Mouse (Mus musculus): ENCODE measurements at regions not wholly inside any gene's neighbourhood (a gene's known extent, or its start where the extent isn't known, plus 50 kb on each side); places are given as distances from the start of the nearest gene placed in this dataset.

DNA sequence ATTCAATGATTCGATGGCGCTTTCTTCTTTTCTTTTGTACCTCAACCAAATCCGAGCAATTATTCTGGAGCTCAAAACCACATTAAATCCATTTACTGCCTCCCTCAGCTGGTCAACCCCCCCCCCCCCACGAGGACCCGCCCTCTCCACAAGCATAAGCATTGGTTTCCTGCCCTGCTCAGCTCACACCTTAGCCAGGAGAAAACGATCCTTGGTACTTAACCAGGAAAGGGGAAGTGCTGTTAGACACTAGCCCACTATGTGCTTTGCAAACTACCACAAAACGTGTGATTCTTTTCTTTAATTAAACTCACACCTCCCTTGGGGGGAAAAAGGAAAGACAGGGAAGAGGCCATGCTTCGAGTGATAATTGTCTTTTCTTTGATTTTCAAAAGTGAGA is 169.8 kb downstream of the Arrdc4 start:
- no peak for DNase-seq (ENCODE audit: low spot score)

DNA sequence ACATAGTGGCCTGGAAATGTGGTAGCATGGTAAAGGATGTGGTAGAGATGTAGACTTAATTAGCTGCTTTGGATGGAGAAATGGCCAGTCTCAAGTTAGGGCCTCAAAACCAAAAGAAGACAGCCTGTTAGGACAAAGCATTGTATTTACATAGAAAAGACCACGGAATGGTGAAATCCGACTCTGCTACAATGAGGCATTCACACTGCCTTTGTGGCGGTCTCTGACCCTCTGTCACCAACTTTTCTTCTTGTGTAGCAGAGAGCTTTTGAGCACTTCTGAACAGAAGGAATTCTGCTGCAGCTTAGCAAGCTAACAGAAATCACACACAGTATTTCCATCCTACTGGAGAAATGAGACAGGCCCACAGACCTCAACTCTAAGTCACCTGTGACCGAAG is 177.7 kb downstream of the Arrdc4 start:
- no peak for DNase-seq (ENCODE audit: low spot score)

DNA sequence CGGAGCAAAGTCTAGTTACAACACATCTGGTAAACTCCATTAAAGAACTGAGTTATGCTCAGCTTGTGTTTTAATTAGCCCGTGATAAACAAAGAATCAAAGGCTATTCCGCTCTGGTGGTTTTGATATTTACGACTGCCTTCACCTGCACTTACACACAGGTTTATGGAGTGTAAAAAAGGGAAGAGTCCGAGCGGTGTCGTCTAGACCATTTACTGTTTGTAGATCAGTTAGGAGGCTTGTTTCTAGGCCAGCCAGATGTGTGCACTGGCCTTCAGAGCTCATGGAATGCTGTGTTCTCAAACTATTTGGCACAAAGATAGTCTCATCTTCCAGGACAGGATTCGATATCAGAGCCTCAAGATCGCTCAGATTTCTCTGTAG is 180.9 kb downstream of the Arrdc4 start:
- no peak for DNase-seq (ENCODE audit: low spot score)

DNA sequence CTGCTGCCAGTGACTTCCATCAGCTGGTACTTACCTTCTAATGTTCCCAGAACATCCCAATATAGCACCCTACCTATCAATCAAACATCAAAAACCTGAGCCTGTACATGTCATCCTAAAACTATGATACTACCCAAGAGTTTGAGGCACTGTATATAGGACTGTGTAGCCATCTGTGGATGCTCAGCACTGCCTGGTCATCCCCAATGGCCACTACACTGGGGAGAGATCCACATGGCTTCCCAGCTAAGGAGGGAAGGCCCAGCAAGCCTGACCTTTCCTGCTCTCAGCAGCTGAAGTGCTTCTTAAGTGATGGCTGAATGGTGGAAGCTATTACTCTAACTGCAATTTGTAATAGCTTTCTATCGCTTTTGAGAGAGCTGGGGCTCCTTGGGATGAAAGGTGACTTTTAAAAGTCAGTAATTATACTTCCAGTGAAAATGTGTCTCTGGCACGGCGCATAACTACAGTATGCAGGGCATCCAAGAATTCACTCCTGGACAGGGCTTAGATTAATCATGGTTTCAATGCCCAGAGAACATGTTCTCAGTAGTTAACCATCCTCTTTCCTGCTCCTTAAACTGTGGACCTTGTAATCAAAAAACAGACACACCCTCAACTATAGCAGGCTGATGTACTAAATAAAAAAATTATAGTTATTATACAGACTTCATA is 181.5 kb downstream of the Arrdc4 start:
- DNase-seq (ENCODE audit: low spot score): no peak

DNA sequence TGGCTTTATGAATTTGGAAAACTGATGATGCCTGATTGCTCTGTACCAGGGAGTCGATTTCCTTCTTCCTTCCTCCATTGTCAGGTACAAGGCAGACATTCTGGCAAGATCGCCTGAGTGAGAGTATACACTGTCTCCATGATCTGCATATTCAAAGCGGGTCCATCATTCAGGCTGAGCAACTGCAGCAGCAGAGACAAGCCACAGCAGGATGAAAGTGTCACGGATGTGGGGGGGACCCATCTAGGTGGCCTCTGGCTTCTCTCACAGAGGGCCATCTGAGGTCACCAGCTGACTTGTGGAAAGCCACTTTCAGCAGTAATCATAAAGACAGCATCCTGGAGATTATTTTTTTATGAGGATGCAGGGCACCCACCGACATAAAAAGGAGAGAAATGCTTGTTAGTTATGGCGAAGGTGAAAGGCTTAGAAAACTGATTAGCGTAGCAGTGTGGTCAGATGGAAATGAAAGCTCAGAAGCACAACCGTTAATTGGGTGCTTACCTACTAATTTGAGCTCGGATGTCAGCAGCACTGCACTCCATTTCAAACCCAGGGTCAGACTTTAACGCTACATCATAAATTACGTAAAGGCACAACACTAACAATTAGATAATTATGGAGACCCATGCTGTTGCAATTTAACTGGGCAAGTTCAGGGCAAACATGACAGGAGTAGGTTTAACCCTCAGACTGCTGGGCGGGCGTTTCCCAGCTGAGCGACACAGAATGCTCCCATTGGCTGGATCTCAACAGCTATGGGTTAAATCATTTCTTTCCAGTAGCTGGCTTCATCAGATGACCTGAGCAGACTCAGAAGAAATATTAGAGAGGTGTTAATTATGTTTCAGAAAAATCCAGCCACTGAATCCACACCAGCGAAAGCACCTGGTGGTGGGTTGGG is 189.3 kb downstream of the Arrdc4 start:
- DNase-seq (ENCODE audit: low spot score): no peak

DNA sequence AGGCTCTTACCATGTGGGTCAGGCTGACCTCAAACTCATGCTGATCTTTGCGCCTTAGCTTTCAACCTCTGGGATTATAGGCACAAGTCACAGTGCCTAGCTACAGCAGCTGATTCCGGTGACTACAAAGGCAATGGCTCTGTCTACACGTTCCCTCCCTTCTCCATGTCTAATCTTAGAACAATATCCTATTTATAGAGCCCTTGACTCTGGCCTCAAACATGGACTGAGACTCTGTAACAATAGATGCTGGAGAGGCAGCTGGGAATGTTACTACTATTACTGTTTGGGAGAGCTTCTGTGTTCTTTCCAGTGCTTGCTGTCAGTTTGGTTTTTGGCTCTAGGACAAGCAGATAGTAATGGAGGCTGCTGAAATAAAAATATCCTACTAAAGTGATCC is 198.7 kb downstream of the Arrdc4 start:
- DNase-seq (ENCODE audit: low spot score): no peak

DNA sequence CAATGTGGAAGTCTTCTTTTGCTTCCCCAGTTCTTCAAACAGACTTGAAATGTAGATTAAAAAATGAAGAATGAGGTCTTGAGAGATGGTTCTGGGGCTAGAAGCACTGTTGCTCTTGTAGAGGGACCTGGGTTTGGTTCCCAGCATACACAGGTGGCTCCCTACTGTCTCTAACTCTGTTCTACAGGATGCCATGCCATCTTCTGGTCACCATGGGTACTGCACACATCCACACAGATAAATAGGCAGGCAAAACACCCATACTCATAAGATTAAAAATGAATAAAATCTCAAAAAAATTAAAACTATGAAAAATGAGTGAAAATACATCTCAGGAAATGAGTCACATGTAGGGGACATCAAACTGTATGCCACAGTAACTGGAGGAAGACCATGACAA is 200.9 kb downstream of the Arrdc4 start:
- DNase-seq (ENCODE audit: low spot score): no peak

DNA sequence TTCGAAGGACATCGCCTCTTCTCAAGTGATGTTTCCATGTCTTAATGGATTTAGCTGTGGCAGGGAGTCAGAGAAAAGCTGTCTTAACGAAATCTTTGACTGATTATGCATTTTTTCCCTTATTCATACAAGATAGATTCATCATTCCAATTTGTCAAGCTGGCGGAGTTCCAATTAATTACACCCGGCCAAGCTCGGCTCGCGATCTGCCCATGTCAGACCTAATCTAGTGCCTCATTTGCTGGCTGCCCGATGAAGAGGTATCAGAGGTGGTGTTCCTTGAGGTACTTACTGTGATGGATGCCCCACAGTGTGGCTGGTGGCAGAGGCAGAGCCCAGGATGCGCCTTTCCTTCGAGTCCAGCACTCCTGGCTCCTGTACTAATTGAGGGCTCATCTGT is 204.9 kb downstream of the Arrdc4 start:
- DNase-seq (ENCODE audit: low spot score): no peak

DNA sequence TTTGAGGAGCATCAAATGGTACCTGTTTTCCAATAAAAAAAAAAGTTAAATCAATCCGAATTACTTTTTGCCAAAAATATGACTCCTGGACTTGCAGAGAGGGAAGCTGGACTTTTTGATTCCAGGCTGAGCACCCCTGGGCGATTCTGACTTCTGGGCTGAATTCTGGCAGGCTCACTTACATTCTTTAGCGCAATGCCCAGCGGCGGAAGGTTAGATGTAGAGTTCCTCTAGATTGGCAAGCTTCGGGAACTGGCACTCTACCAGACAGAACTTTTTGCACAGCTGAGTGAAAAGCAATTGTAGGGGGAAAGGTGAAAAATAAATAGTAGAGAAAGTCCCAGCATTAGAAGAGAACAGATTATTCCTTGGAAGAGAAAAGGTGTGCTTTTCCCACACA is 235.5 kb downstream of the Fam169b start:
- DNase-seq (ENCODE audit: low spot score): no peak

DNA sequence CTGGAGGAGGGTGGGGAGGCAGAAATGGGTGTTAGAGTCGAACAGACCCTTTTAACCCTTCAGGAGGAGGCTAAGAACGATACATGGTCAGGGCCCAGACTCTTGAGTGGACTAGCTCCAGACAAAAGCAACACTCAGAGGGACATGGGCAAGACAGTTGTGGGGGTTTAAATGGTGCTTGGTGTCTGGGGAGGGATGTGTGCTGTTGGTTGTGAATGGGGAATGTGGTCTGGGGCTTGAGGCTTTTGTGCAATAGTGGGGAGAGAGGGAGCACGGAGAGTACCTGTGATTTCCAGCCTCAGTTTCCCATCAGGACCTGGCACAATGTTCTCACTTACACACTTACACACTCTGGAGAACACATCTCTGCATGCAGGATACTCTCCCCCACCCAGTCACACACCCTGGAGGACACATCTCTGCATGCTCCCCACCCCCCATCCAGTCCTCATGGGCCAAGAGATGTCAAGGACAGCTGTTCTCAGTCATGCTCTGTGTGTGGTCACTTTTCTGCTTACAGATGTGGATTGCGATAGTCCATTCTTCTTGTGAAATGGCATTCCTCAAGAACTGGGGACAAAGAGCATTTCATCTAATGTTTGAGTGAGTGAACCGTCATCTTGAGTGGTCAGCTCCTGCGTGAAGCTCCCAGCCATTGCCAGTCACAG is 217.6 kb downstream of the Fam169b start:
- DNase-seq (ENCODE audit: low spot score): no peak

DNA sequence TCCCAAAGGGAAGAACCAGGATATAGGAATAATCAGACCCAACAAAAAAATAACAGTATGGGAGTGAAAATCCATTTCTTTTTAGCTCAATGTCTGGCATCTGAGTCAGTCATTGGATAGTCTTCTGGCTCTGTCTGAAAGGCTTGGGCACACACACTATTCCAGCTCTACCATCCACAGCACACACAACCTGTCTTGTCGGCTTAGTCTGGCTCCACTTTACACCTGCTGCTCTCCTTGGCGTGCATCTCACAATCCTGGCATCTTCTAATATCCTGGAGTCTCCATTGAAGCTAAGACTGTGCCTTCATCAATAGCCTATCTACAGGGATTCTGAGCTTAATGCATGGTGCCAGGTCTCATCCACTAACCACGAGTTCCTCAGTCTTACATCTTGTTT is 213.0 kb downstream of the Fam169b start:
- DNase-seq (ENCODE audit: low spot score): no peak

DNA sequence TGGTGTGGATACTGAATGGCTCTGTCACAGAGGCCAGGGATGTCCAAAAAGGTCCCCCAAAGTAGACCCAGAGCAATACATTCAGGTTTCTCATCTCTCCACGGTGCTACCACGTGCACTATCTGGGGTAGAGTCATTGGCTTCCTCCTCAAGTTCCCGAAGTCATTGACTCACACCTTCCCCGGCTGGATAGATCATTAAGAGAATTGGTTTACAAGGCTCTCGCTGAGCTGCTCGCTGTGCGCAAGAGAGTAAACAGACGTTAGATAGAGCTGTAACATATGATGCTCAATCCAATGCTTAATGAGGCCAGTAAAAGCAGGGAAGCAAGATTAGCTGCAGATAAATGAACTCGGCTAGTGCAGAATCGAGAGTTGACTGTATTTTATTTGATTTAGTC is 208.9 kb downstream of the Fam169b start:
- no peak for DNase-seq (ENCODE audit: low spot score)

DNA sequence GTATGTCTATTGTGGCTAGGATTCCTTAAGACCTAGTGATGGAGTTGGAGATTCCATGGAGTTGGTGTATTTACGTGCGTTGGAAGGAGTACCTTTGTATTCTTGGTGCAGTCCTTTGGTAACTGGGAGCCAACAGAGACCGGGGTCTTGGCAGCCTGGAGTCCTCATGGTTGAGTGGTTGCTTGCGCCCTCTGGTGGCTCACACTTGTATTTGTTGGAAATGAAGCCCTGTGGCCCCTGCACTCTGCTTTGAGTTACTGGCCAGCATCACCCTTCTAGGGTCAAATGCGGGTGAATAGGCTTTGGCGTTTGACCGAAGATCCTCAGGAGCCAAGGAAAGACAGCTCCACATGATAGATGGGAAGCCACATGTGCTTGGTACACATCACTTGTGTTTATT is 207.1 kb downstream of the Fam169b start:
- DNase-seq (ENCODE audit: low spot score): peak; percentile 6

DNA sequence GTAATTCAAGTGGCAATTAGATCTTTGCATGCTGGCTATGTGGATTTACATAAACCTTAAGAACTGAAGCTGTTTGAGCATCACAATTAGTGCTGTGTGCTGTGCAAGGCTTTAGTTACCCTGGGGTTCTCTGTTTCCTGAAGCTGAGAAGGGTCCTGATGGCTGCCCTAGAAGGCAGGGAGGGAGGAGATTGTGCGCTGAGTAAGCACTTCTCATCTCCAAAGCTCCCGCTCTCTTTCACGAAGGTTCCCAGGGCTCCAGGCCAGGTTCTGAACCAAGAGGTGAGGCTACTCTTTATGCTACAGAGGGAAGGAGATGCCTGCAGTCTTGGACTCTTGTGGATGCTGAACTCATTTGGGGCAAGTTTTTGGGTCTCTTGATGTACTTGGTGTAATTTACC is 206.7 kb downstream of the Fam169b start:
- no peak for DNase-seq (ENCODE audit: low spot score)

DNA sequence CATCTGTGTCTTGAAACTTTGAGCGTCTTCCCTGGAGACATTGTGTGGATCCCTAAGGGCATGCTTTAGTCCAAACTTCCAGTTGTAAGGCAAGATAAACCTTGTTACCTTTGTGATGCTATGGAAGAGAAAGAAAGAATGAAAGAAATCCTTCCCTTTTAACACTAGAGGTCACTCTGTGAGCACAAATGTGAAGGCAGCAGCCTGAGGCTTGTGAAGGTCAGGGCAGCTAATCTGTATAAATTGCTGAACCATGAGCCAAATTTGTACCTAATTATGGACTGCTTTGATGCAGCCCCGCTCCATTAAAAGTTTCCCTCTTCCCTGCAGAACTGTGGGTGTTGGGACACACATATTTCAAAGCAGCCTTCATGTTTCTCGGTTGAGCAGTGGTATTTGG is 204.4 kb downstream of the Fam169b start:
- no peak for DNase-seq (ENCODE audit: low spot score)

DNA sequence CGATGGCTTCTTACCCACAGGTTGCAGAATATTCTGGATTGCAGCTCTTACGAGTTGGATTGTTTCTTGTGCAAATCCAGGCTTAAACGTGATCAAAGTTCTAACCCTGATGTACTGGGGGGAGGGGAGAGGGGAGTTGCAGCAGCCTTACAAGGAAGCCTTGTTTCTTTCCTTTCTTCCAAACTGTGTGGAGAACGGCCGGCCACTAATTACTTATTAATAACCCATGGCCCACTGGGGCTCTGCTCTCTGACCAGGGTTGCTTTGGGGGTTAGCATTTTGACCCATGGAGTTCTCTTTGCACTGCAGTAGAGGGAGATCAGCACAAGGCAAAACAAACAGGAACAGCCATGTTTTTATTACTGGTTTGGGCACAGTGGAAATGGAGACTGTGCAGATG is 199.2 kb downstream of the Fam169b start:
- DNase-seq (ENCODE audit: low spot score): no peak

DNA sequence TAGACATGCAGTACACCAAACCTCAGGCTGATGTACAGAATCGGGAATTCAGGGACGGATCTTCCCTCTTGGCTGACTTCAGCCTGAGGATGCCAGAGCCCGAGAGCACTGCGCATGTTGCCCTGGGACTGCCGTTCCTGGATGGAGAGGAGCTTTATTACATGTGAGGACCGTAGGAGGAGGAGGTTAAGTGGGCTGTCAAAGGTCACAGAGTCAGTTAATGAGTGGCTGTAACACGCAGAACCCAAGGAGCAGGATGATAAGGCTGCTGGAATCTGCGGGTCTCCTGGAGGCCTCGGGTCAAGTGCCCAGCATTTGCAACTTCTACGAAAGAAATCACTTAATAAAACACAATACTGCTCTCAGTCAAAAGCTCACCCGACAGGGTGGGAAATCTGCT is 197.3 kb downstream of the Fam169b start:
- no peak for DNase-seq (ENCODE audit: low spot score)

DNA sequence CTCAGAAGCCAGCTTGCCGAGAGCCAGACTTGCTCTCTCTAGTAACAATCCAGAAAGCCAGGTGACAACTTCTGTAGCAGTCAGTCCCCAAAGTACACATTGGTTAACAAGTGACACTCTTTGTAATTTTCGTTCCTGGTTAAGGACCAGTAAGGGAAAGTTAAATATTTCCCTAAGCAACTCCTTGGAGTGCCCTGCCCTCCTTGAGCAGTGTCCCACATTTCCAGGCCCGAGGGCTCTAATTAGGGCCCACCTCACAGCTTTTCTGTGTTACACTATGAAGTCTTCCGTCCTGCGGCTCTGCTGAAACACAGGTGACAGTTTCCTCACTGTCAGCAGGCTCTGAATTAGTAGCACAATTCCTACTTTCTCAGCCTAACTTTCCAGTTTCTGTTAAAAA is 194.9 kb downstream of the Fam169b start:
- no peak for DNase-seq (ENCODE audit: low spot score)

DNA sequence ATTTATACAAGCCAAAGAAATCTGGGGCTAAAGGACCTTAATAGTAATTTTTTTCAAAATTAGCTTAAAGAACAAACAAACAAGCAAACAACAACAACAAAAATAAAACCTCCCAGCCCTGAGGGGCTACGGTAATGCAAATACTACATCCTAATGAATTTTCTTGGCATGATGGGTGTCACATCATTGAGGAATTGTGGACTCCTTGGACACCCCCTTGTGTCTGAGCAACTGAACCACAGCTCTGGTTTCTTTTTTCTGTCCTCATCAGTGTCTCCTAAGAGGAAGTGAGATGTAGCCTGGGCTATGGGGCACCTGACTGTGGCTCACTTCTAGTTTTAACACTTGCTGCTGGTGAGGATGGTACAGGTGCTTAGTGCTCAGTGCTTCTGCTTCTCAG is 184.2 kb downstream of the Fam169b start:
- DNase-seq (ENCODE audit: low spot score): no peak

DNA sequence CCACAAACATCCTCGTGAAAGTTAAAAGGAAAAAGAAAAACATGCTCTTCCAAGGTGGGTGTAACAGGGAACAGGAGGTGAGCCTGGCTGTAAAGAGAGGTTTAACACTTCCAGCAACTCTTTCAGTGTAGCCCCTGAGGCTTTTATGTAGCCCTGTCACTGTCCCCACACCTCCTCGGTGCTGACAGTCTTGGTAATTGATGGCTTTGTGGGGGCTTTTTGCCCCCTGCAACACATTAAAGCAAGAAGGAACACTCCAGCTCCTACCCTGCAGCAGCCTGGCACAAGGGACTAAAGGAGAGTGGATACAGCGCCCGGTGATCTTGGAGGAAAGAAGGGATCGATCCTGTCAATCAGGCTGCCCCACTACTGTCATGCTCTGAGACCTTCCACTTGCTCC is 181.8 kb downstream of the Fam169b start:
- DNase-seq (ENCODE audit: low spot score): no peak

DNA sequence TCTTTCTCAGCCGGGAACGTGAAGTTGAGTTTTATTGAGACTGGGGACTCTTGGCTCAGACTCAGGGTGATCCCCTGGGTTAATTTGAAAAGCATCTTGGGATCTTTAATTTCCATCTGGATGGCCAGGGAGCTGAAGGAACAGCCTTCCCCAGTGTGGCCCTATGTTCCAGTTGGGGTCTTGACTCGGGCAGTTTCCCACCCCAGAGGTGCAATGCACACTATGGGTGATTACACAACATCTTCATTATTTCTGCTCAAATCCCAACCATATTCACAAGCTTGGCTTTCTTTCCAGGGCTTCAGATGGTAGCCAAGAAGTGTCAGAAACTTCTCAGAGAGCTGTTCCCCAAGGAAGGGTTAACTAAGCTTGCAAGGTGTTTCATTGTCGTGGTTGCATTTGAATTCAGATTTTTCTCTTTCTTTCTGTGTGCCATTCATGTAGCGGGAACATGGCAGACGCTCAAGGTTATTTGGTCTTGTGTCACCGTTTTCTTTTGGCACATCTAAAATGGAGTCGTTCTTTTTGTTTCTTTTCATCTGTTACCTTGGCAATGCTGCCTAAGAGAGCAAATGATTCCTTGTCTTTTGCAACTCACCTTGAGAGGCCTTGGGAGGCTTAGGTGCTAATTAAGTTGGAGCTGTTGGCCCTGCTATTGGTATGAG is 179.5 kb downstream of the Fam169b start:
- DNase-seq (ENCODE audit: low spot score): no peak

DNA sequence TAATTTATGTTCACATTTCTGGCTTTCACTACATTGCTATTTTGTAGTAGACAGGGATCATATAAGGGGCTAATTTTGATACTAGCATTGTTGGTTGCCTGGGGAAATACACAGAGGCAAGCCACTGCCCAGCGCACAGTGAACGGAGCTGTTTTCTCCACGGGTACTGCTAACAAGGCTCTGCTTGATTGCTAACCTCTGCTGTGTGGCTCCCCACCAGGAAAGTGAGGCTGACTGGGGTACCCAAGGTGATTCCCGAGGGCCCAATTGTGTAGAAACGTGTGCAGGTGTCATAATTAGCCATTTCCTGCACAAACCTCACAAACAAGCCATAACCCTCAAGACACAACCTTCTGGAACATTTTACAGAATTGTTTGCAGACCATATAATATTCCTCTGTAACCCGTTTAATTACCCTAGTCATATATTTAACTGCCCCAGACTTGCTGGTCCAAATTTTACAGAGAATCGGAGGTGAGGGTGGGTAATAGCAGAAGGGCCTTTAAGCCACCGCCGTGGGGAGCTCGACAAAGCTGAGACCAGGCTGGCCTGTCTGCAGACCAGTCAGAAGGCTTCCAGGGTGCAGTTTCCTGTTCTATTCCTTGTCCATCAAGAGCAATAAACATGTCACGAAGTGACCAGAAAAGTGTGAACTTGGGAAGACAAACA is 170.9 kb downstream of the Fam169b start:
- no peak for DNase-seq (ENCODE audit: low spot score)

Measured in left cerebral cortex, adult 11 months (tissue).